Mouse (Mus musculus): ENCODE results near the gene Kcnma1. TPM values are rescaled to one million over a fixed set of nuclear protein-coding genes. Genes with fewer than 3 reads are reported as not detected.

Gene Kcnma1
- total and polyA plus RNA-seq, 3 experiments = not detected

- no peak for DNase-seq (ENCODE audit: low read depth, low spot score)
- TF ChIP-seq NRF1 (IDR thresholded peaks at IDR 0.05; ENCODE audit: insufficient read depth, low read depth, low read length, poor library complexity, severe bottlenecking) (no peak), UBTF (IDR thresholded peaks at IDR 0.05; ENCODE audit: borderline replicate concordance, insufficient read depth, low read depth, low read length) (no peak), MEF2A (IDR thresholded peaks at IDR 0.05; ENCODE audit: extremely low read depth, insufficient replicate concordance, low read depth, low read length, poor library complexity, severe bottlenecking) (no peak), SIN3A (IDR thresholded peaks at IDR 0.05; ENCODE audit: low read length) (no peak), KAT2A (conservative IDR thresholded peaks at IDR 0.05; ENCODE audit: low read depth, low read length) (no peak), MAZ (IDR thresholded peaks at IDR 0.05; ENCODE audit: low read depth, low read length) (no peak), RCOR1 (IDR thresholded peaks at IDR 0.05; ENCODE audit: low read depth, low read length) (no peak), NELFE (IDR thresholded peaks at IDR 0.05; ENCODE audit: low read depth, low read length) (no peak), POLR2A (IDR thresholded peaks at IDR 0.05; ENCODE audit: control insufficient read depth in 1 of 2, insufficient read depth in 1 of 2, low read depth in 1 of 2, low read length in 2 of 2, poor library complexity in 1 of 2) (no peak), MYB (IDR thresholded peaks at IDR 0.05; ENCODE audit: low read depth, low read length) (no peak), TBP (IDR thresholded peaks at IDR 0.05; ENCODE audit: low read depth, low read length) (no peak), BHLHE40 (IDR thresholded peaks at IDR 0.05; ENCODE audit: borderline replicate concordance, low read depth, low read length) (no peak), RAD21 (IDR thresholded peaks at IDR 0.05; ENCODE audit: low read depth, low read length) (no peak), TAL1 (IDR thresholded peaks at IDR 0.05; ENCODE audit: low read length) (no peak), ETS1 (IDR thresholded peaks at IDR 0.05; ENCODE audit: low read depth, low read length) (no peak), GATA1 (IDR thresholded peaks at IDR 0.05; ENCODE audit: low read depth, low read length) (no peak)
- Histone ChIP-seq H3K4me3 (ENCODE audit: control insufficient read depth in 1 of 2, insufficient read depth in 1 of 2, low read depth in 2 of 2, low read length in 2 of 2) (no peak overlapping the region), H3K9me3 (replicated peaks; ENCODE audit: insufficient read depth, low read length) (no peaks in the 10 kb centered on the region), H3K27me3 (ENCODE audit: control insufficient read depth in 1 of 2, insufficient read depth in 2 of 2, low read length in 2 of 2) (no peaks in the 10 kb centered on the region), H3K36me3 (ENCODE audit: control insufficient read depth in 1 of 2, insufficient read depth in 2 of 2, low read length in 2 of 2) (no peaks in the 10 kb centered on the region), H3K4me1 (ENCODE audit: control insufficient read depth in 1 of 2, insufficient read depth in 2 of 2, low read length in 2 of 2) (no peaks in the 10 kb centered on the region), H3K9ac (ENCODE audit: control insufficient read depth, low read depth, low read length, poor library complexity, severe bottlenecking) (no peak overlapping the region), H3K27ac (ENCODE audit: control insufficient read depth, low read depth, low read length) (no peak overlapping the region), H3K79me2 (ENCODE audit: control insufficient read depth, insufficient read depth, low read length, poor library complexity) (no peaks in the 10 kb centered on the region)
These were observed 167.6 kb downstream of the Kcnma1 start for GRCm38 (mm10) chr14:23846706-23847105.

DNA sequence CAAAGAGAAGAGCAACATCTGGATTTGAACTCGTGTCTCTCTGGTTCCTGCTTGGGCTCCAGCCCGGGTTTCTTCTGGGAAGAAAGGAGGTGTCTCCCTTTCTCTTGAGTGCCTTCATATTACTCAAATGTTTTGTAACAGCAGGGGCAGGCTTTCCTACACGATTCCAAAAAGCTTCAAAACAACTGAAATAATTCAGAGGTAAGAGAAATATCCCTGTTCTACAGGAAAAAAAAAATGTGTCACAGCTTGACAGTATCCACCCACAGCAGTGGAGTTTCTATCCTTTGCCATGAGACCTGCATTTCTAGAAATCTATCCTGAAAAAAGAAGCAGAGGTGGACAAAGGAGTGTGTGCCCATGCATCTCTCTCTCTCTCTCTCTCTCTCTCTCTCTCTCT is 172.3 kb downstream of the Kcnma1 start:
- H3K4me3 ChIP-seq (ENCODE audit: control insufficient read depth in 1 of 2, insufficient read depth in 1 of 2, low read depth in 2 of 2, low read length in 2 of 2) = no peak overlapping the region
- TF ChIP-seq CHD2 (IDR thresholded peaks at IDR 0.05; ENCODE audit: low read length) (no peak), E2F4 (IDR thresholded peaks at IDR 0.05; ENCODE audit: borderline replicate concordance, low read depth, low read length) (no peak), POLR2A (IDR thresholded peaks at IDR 0.05; ENCODE audit: control insufficient read depth in 1 of 2, insufficient read depth in 1 of 2, low read depth in 1 of 2, low read length in 2 of 2, poor library complexity in 1 of 2) (no peak), GATA1 (IDR thresholded peaks at IDR 0.05; ENCODE audit: low read depth, low read length) (no peak), ZKSCAN1 (IDR thresholded peaks at IDR 0.05; ENCODE audit: low read depth, low read length) (no peak), MXI1 (IDR thresholded peaks at IDR 0.05; ENCODE audit: low read depth, low read length) (no peak), MYB (IDR thresholded peaks at IDR 0.05; ENCODE audit: low read depth, low read length) (no peak), RCOR1 (IDR thresholded peaks at IDR 0.05; ENCODE audit: low read depth, low read length) (no peak), MEF2A (IDR thresholded peaks at IDR 0.05; ENCODE audit: extremely low read depth, insufficient replicate concordance, low read depth, low read length, poor library complexity, severe bottlenecking) (no peak)
- no peaks in the 10 kb centered on the region for H3K4me1 ChIP-seq (ENCODE audit: control insufficient read depth in 1 of 2, insufficient read depth in 2 of 2, low read length in 2 of 2)
- no peak for DNase-seq (ENCODE audit: low read depth, low spot score)
- H3K36me3 ChIP-seq (ENCODE audit: control insufficient read depth in 1 of 2, insufficient read depth in 2 of 2, low read length in 2 of 2) = no peaks in the 10 kb centered on the region
- H3K79me2 ChIP-seq (ENCODE audit: control insufficient read depth, insufficient read depth, low read length, poor library complexity) = no peaks in the 10 kb centered on the region
- no peaks in the 10 kb centered on the region for H3K9me3 ChIP-seq (replicated peaks; ENCODE audit: insufficient read depth, low read length)
- H3K27ac ChIP-seq (ENCODE audit: control insufficient read depth, low read depth, low read length) = no peak overlapping the region
- H3K9ac ChIP-seq (ENCODE audit: control insufficient read depth, low read depth, low read length, poor library complexity, severe bottlenecking) = no peak overlapping the region
- no peaks in the 10 kb centered on the region for H3K27me3 ChIP-seq (ENCODE audit: control insufficient read depth in 1 of 2, insufficient read depth in 2 of 2, low read length in 2 of 2)

All from MEL (cell line).